Mouse (Mus musculus): ENCODE measurements around the gene Olfr731. TPM values are rescaled to one million over a fixed set of nuclear protein-coding genes. Genes with fewer than 3 reads are reported as not detected.

Olfr731 gene
- total RNA-seq (2021) (not detected), polyA plus RNA-seq (2012; rRNA removed) (not detected in 2 replicates)
- long read RNA-seq = 0 reads

DNA sequence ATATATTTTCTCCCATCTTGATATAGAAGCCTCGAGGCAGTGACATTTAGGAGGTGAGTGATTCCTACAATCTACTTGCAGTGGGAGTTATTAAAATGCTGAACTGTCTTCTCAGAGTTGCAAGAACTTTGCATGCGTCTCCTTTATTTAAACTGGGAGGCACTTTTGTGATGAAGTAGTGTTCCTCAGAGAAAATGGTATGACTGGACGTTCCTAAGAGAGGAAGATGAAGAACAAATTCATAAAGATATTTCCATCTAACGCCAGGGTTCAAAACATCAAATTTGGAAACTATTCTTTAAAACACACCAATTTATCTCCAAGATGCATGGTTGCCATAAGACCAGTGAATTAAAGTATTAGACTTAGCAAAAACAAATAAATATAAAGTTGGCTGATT lies at the start of gene Olfr731:
Olfr731 (minus strand) TSS at position 101 of the 400 bp plus-strand sequence.
- no peak for TF ChIP-seq CTCF (IDR thresholded peaks at IDR 0.05)
- no peak for TF ChIP-seq POLR2A (IDR thresholded peaks at IDR 0.05; ENCODE audit: insufficient read depth, low read depth, low read length)
- Histone ChIP-seq H3K27me3 (ENCODE audit: control insufficient read depth, insufficient read depth, low read length) (no peaks in the 10 kb centered on the region), H3K27ac (no peak within 1 kb of the TSS), H3K4me1 (ENCODE audit: control insufficient read depth, insufficient read depth, low read length) (no peaks in the 10 kb centered on the region), H3K4me3 (no peak within 1 kb of the TSS), H3K36me3 (ENCODE audit: control insufficient read depth, insufficient read depth, low read length) (no peaks in the 10 kb centered on the region), H3K9ac (ENCODE audit: low read depth, low read length) (no peak within 1 kb of the TSS), H3K79me2 (replicated peaks; ENCODE audit: control insufficient read depth, insufficient read depth, low read length) (no peaks in the 10 kb centered on the region)
- 68% methylated on average over 4 of the region's 4 CpGs for WGBS
- no peak for DNase-seq
- intact Hi-C loops (cut with DNase I) = no loop called here

DNA sequence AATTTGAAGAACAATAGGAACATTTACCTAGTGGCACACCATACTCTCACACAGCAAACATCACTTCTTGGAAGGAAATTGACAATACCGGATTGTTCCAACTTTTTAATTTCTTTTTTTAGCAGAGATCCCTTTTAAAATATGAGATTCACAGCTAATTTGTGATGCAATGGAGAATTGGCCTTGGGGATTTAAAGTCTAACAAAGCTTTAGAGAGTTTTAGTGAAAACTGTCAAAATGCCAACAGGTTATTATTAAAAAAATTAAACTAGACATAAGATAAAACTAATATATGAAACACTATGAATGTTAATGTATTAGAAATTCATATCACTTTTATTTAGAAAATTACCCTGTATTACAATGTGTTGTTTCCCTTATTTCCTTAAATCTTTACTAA lies 42.4 kb upstream of the Olfr731 start, which contains the start of gene Olfr732:
Olfr732 (minus strand) TSS at position 101 of the 400 bp plus-strand sequence.
- no peaks in the 10 kb centered on the region for H3K79me2 ChIP-seq (replicated peaks; ENCODE audit: control insufficient read depth, insufficient read depth, low read length)
- WGBS = 76% methylated on average over 1 of the region's 1 CpGs
- no peaks in the 10 kb centered on the region for H3K4me1 ChIP-seq (ENCODE audit: control insufficient read depth, insufficient read depth, low read length)
- intact Hi-C loops (cut with DNase I) = no loop called here
- DNase-seq = no peak
- H3K27me3 ChIP-seq (ENCODE audit: control insufficient read depth, insufficient read depth, low read length) = no peaks in the 10 kb centered on the region
- H3K9ac ChIP-seq (ENCODE audit: low read depth, low read length) = no peak within 1 kb of the TSS
- no peak within 1 kb of the TSS for H3K27ac ChIP-seq
- no peaks in the 10 kb centered on the region for H3K36me3 ChIP-seq (ENCODE audit: control insufficient read depth, insufficient read depth, low read length)
- TF ChIP-seq EP300 (IDR thresholded peaks at IDR 0.05; ENCODE audit: insufficient read depth, low read depth, low read length) = no peak
- TF ChIP-seq CTCF (IDR thresholded peaks at IDR 0.05) = no peak
- no peak within 1 kb of the TSS for H3K4me3 ChIP-seq

DNA sequence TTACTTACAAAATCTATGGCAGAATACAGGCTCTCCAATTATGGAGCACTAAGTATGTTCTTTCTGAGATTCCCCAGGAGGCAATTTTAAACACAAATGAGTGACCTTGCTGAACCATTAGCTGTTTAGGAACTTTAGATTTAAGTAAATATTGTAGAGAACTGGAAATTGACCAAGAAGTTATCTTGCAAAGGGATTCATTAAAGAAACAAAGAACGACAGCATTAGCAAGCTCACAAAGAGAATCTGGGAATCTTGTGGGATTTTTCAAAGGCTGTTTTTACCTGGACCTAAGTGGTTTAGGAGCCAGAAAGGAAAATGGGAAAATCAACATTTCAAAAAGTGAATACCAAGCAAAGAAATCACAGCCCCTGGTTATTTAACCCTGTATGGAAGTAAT lies 53.6 kb downstream of the Olfr731 start, which contains the start of gene Olfr730:
Olfr730 (minus strand) TSS at position 101 of the 400 bp plus-strand sequence.
- Histone ChIP-seq H3K79me2 (replicated peaks; ENCODE audit: control insufficient read depth, insufficient read depth, low read length) (no peaks in the 10 kb centered on the region), H3K9ac (ENCODE audit: low read depth, low read length) (no peak within 1 kb of the TSS), H3K27ac (no peak within 1 kb of the TSS), H3K4me3 (no peak within 1 kb of the TSS), H3K27me3 (ENCODE audit: control insufficient read depth, insufficient read depth, low read length) (no peaks in the 10 kb centered on the region), H3K4me1 (ENCODE audit: control insufficient read depth, insufficient read depth, low read length) (no peaks in the 10 kb centered on the region), H3K36me3 (ENCODE audit: control insufficient read depth, insufficient read depth, low read length) (no peaks in the 10 kb centered on the region)
- intact Hi-C loops (cut with DNase I) = no loop called here
- WGBS = 46% methylated on average over 1 of the region's 1 CpGs
- TF ChIP-seq CTCF (IDR thresholded peaks at IDR 0.05) (no peak), POLR2A (IDR thresholded peaks at IDR 0.05; ENCODE audit: insufficient read depth, low read depth, low read length) (no peak), EP300 (IDR thresholded peaks at IDR 0.05; ENCODE audit: insufficient read depth, low read depth, low read length) (no peak)
- no peak for DNase-seq

Other genes with a start within 250 kb of the Olfr731 start
- not detected for gene Olfr725, start 201.5 kb downstream of the Olfr731 start, total RNA-seq (2021)
- not detected in 2 replicates for gene Olfr725, start 201.5 kb downstream of the Olfr731 start, polyA plus RNA-seq (2012; rRNA removed)
- gene Olfr726, start 150.9 kb downstream of the Olfr731 start, total RNA-seq (2021) = not detected
- gene Olfr726, start 150.9 kb downstream of the Olfr731 start, polyA plus RNA-seq (2012; rRNA removed) = not detected in 2 replicates
- gene Olfr727, start 118.7 kb downstream of the Olfr731 start, total RNA-seq (2021) = not detected
- not detected in 2 replicates for gene Olfr727, start 118.7 kb downstream of the Olfr731 start, polyA plus RNA-seq (2012; rRNA removed)
- not detected for gene Olfr728, start 99.2 kb downstream of the Olfr731 start, total RNA-seq (2021)
- not detected in 2 replicates for gene Olfr728, start 99.2 kb downstream of the Olfr731 start, polyA plus RNA-seq (2012; rRNA removed)
- not detected for gene Olfr729, start 89.0 kb downstream of the Olfr731 start, total RNA-seq (2021)
- gene Olfr729, start 89.0 kb downstream of the Olfr731 start, polyA plus RNA-seq (2012; rRNA removed) = not detected in 2 replicates
- gene Olfr730, start 53.7 kb downstream of the Olfr731 start, total RNA-seq (2021) = not detected
- gene Olfr730, start 53.7 kb downstream of the Olfr731 start, polyA plus RNA-seq (2012; rRNA removed) = not detected in 2 replicates
- not detected for gene Olfr732, start 42.3 kb upstream of the Olfr731 start, total RNA-seq (2021)
- not detected in 2 replicates for gene Olfr732, start 42.3 kb upstream of the Olfr731 start, polyA plus RNA-seq (2012; rRNA removed)
- gene Olfr733, start 59.7 kb upstream of the Olfr731 start, total RNA-seq (2021) = not detected
- 0.08 TPM in 1 of 2 replicates, not detected in the other for gene Olfr733, start 59.7 kb upstream of the Olfr731 start, polyA plus RNA-seq (2012; rRNA removed)
- not detected for gene Olfr734, start 84.9 kb upstream of the Olfr731 start, total RNA-seq (2021)
- gene Olfr734, start 84.9 kb upstream of the Olfr731 start, polyA plus RNA-seq (2012; rRNA removed) = not detected in 2 replicates
- not detected for gene Olfr735, start 107.0 kb upstream of the Olfr731 start, total RNA-seq (2021)
- gene Olfr735, start 107.0 kb upstream of the Olfr731 start, polyA plus RNA-seq (2012; rRNA removed) = not detected in 2 replicates
- under 1 TPM in 1 of 2 experiments, not detected in 1; 0.08 TPM for gene Tlr11, start 116.0 kb upstream of the Olfr731 start, total RNA-seq (2021)
- gene Tlr11, start 116.0 kb upstream of the Olfr731 start, polyA plus RNA-seq (2012; rRNA removed) = 0.06 and 0.10 TPM in 2 replicates
- not detected for gene Olfr736, start 139.3 kb upstream of the Olfr731 start, total RNA-seq (2021)
- gene Olfr736, start 139.3 kb upstream of the Olfr731 start, polyA plus RNA-seq (2012; rRNA removed) = not detected in 2 replicates
- gene Olfr738, start 165.7 kb upstream of the Olfr731 start, total RNA-seq (2021) = not detected
- not detected in 2 replicates for gene Olfr738, start 165.7 kb upstream of the Olfr731 start, polyA plus RNA-seq (2012; rRNA removed)
- gene Olfr739, start 176.8 kb upstream of the Olfr731 start, total RNA-seq (2021) = not detected
- gene Olfr739, start 176.8 kb upstream of the Olfr731 start, polyA plus RNA-seq (2012; rRNA removed) = not detected in 2 replicates
- gene Olfr740, start 203.7 kb upstream of the Olfr731 start, total RNA-seq (2021) = not detected
- not detected in 2 replicates for gene Olfr740, start 203.7 kb upstream of the Olfr731 start, polyA plus RNA-seq (2012; rRNA removed)
- not detected for gene Olfr741, start 230.9 kb upstream of the Olfr731 start, total RNA-seq (2021)
- not detected in 2 replicates for gene Olfr741, start 230.9 kb upstream of the Olfr731 start, polyA plus RNA-seq (2012; rRNA removed)